Mouse (Mus musculus): ENCODE measurements around the gene Pdgfb. TPM values are rescaled to one million over a fixed set of nuclear protein-coding genes. Genes with fewer than 3 reads are reported as not detected.

Pdgfb gene
- 14.5 and 17.5 TPM in 2 replicates for polyA plus RNA-seq (2012; rRNA removed)

GRCm38 (mm10) chr15:80014321-80015210, at the start of gene Pdgfb:
Gene Pdgfb (minus strand): TSS chr15:80014977.
- DNase-seq (ENCODE audit: low read depth in 1 of 2, low spot score in 2 of 2): no peak
- 1% methylated on average over 57 of the region's 60 CpGs for WGBS
- Histone ChIP-seq H3K27ac (ENCODE audit: insufficient read depth, low read length) (peak within 1 kb of the TSS; percentile 55), H3K36me3 (ENCODE audit: control insufficient read depth, insufficient read depth, low read length) (no peaks in the 10 kb centered on the region), H3K4me3 (ENCODE audit: extremely low read depth, insufficient read depth, insufficient read length) (peak within 1 kb of the TSS; percentile 60), H3K27me3 (ENCODE audit: control insufficient read depth, insufficient read depth, low read length) (peaks cover 19% of the 10 kb centered on the region), H3K4me1 (ENCODE audit: control insufficient read depth, insufficient read depth, insufficient read length) (peaks cover 10% of the 10 kb centered on the region; the same call in 1 of the 2 replicates)
- TF ChIP-seq POLR2A (IDR thresholded peaks at IDR 0.05; ENCODE audit: low read depth, low read length) (peak; percentile 57; the same call in 1 of the 2 replicates), CTCF (IDR thresholded peaks at IDR 0.05; ENCODE audit: extremely low read depth, insufficient read depth, insufficient read length, insufficient replicate concordance) (no peak)

GRCm38 (mm10) chr15:80062821-80063220, 48.0 kb upstream of the Pdgfb start:
- H3K36me3 ChIP-seq (ENCODE audit: control insufficient read depth, insufficient read depth, low read length): no peaks in the 10 kb centered on the region
- no peaks in the 10 kb centered on the region for H3K4me1 ChIP-seq (ENCODE audit: control insufficient read depth, insufficient read depth, insufficient read length)
- no peak overlapping the region for H3K4me3 ChIP-seq (ENCODE audit: extremely low read depth, insufficient read depth, insufficient read length)
- TF ChIP-seq POLR2A (IDR thresholded peaks at IDR 0.05; ENCODE audit: low read depth, low read length) (no peak), CTCF (IDR thresholded peaks at IDR 0.05; ENCODE audit: extremely low read depth, insufficient read depth, insufficient read length, insufficient replicate concordance) (no peak)
- H3K27ac ChIP-seq (ENCODE audit: insufficient read depth, low read length): no peak overlapping the region
- 48% methylated on average over 5 of the region's 5 CpGs for WGBS
- DNase-seq (ENCODE audit: low read depth in 1 of 2, low spot score in 2 of 2): no peak
- no peaks in the 10 kb centered on the region for H3K27me3 ChIP-seq (ENCODE audit: control insufficient read depth, insufficient read depth, low read length)

GRCm38 (mm10) chr15:80062339-80062738, 47.6 kb upstream of the Pdgfb start:
- no peak for TF ChIP-seq CTCF (IDR thresholded peaks at IDR 0.05; ENCODE audit: extremely low read depth, insufficient read depth, insufficient read length, insufficient replicate concordance)
- TF ChIP-seq POLR2A (IDR thresholded peaks at IDR 0.05; ENCODE audit: low read depth, low read length): no peak
- no peaks in the 10 kb centered on the region for H3K4me1 ChIP-seq (ENCODE audit: control insufficient read depth, insufficient read depth, insufficient read length)
- 91% methylated on average over 7 of the region's 9 CpGs for WGBS
- no peak for DNase-seq (ENCODE audit: low read depth in 1 of 2, low spot score in 2 of 2)
- no peak overlapping the region for H3K4me3 ChIP-seq (ENCODE audit: extremely low read depth, insufficient read depth, insufficient read length)
- H3K27ac ChIP-seq (ENCODE audit: insufficient read depth, low read length): no peak overlapping the region
- no peaks in the 10 kb centered on the region for H3K27me3 ChIP-seq (ENCODE audit: control insufficient read depth, insufficient read depth, low read length)
- H3K36me3 ChIP-seq (ENCODE audit: control insufficient read depth, insufficient read depth, low read length): no peaks in the 10 kb centered on the region

- no peaks in the 10 kb centered on the region for H3K36me3 ChIP-seq (ENCODE audit: control insufficient read depth, insufficient read depth, low read length)
- H3K4me3 ChIP-seq (ENCODE audit: extremely low read depth, insufficient read depth, insufficient read length): no peak overlapping the region
- DNase-seq (ENCODE audit: low read depth in 1 of 2, low spot score in 2 of 2): no peak
- no peaks in the 10 kb centered on the region for H3K27me3 ChIP-seq (ENCODE audit: control insufficient read depth, insufficient read depth, low read length)
- WGBS: 90% methylated on average over 4 of the region's 4 CpGs
- no peak overlapping the region for H3K27ac ChIP-seq (ENCODE audit: insufficient read depth, low read length)
- no peaks in the 10 kb centered on the region for H3K4me1 ChIP-seq (ENCODE audit: control insufficient read depth, insufficient read depth, insufficient read length)
- TF ChIP-seq POLR2A (IDR thresholded peaks at IDR 0.05; ENCODE audit: low read depth, low read length): no peak
- TF ChIP-seq CTCF (IDR thresholded peaks at IDR 0.05; ENCODE audit: extremely low read depth, insufficient read depth, insufficient read length, insufficient replicate concordance): no peak
Measured at GRCm38 (mm10) chr15:80061071-80061550, 46.3 kb upstream of the Pdgfb start.

GRCm38 (mm10) chr15:80060356-80061070, 45.7 kb upstream of the Pdgfb start:
- Histone ChIP-seq H3K36me3 (ENCODE audit: control insufficient read depth, insufficient read depth, low read length) (no peaks in the 10 kb centered on the region), H3K4me1 (ENCODE audit: control insufficient read depth, insufficient read depth, insufficient read length) (no peaks in the 10 kb centered on the region), H3K27ac (ENCODE audit: insufficient read depth, low read length) (no peak overlapping the region), H3K27me3 (ENCODE audit: control insufficient read depth, insufficient read depth, low read length) (no peaks in the 10 kb centered on the region), H3K4me3 (ENCODE audit: extremely low read depth, insufficient read depth, insufficient read length) (no peak overlapping the region)
- TF ChIP-seq CTCF (IDR thresholded peaks at IDR 0.05; ENCODE audit: extremely low read depth, insufficient read depth, insufficient read length, insufficient replicate concordance) (no peak), POLR2A (IDR thresholded peaks at IDR 0.05; ENCODE audit: low read depth, low read length) (no peak)
- DNase-seq (ENCODE audit: low read depth in 1 of 2, low spot score in 2 of 2): no peak
- WGBS: 97% methylated on average over 8 of the region's 8 CpGs

GRCm38 (mm10) chr15:80059606-80060005, 44.8 kb upstream of the Pdgfb start:
- Histone ChIP-seq H3K27me3 (ENCODE audit: control insufficient read depth, insufficient read depth, low read length) (no peaks in the 10 kb centered on the region), H3K4me1 (ENCODE audit: control insufficient read depth, insufficient read depth, insufficient read length) (no peaks in the 10 kb centered on the region), H3K36me3 (ENCODE audit: control insufficient read depth, insufficient read depth, low read length) (no peaks in the 10 kb centered on the region), H3K4me3 (ENCODE audit: extremely low read depth, insufficient read depth, insufficient read length) (no peak overlapping the region), H3K27ac (ENCODE audit: insufficient read depth, low read length) (no peak overlapping the region)
- 93% methylated on average over 7 of the region's 7 CpGs for WGBS
- no peak for DNase-seq (ENCODE audit: low read depth in 1 of 2, low spot score in 2 of 2)
- TF ChIP-seq POLR2A (IDR thresholded peaks at IDR 0.05; ENCODE audit: low read depth, low read length): no peak
- TF ChIP-seq CTCF (IDR thresholded peaks at IDR 0.05; ENCODE audit: extremely low read depth, insufficient read depth, insufficient read length, insufficient replicate concordance): no peak

Data from spleen, adult 2 months (tissue).